Mouse (Mus musculus) left cerebral cortex, adult 9 months (tissue): ENCODE results near the gene Stt3b.

Experiments
- DNase-seq, 2 experiments: peaks; one replicate each; pipeline ENCODE4 v3.0.0; 2022; ENCODE audit warnings: low spot score in 2 of 2

Stt3b gene

DNA sequence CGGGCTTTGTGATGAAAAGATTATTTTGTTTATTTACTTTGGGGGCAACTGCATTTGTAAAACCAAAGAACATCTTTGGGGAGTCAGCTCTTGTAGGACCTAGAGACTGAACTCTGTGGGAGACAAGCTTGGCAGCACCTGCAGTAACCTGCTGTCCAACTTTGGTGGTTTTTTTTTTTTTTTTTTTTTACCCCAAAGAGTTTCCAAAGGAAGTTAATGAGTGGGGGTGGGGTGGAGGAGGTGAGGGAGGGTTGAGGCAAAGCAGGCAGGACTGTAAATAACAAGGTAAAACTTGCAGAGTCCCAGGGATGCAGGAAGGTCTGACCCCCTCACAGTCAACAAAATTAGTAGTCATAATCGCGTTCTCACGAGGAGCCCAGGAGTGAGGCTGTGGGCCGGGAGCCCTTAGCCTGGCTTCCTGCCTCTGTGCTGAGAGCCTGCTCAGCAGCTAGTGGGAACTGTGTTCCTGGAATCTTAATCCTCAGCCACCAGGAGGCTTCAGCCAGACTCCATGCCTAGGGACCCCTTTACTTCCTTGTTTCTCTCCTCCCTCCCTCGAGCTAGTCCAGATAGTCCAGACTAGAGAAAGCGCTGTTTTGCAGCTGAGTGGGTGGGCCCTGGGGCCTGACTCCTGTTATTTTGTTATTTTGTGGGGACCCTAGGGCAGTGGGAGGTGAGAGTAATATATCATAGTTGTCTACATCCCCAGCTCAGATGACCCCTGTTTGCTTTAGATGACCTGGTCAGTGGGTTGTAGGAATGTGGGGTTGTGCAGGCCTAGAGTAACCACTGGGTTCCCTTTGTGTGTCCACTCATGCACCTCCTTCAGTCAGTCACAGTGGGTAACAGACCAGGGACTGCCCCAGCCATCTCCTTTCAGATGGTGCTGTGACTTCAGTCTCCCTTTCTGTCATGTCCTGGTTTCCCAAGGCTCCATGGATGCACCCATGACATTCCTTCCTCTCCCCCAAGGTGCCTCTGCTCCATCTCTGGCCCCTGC is 95.3 kb downstream of the Stt3b start:
- DNase-seq, result no peak

DNA sequence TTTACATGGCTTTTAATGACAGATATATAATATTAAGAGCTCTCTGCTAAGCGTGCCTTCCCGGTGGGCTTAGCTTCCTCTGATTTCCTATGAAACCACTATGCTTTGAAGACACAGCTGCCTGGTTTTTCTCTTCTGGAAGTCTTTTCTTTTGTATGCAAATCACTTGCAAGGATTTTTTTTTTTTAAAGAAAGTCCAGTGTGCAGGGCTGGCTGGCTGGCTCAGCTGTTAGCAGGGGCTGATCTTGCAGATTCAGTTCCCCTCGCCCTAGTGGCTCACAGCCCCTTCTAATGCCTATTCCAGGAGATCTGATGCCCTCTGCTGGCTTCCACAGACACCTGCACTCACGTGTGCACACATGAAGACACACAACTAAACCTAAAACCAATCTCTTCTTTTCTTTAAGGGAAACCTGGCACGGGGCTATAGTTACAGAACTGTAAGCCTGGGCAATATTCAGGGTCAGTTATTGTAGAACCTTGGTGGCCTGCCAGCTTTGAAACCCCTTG is 96.4 kb downstream of the Stt3b start:
- no peak for DNase-seq

DNA sequence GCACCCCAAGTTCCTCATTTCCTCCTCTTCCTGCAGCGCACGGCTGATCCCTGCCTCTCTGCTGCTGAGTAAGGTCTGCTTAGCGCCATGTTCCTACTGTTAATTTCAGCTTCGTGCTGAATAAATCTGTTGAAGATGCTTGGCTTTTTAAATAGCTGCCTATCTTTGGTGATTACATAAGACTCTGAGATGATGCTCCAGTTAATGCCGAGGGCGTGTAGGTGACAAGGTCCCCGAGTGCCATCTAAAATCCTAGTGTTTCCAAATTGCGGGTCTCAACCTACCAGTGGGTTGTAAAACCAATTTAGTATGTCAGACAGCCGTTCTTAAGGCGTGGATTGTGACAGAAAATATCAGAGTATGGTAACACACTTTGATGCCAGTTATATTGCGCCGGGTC is 99.7 kb downstream of the Stt3b start:
- peak in 1 of 2 experiments; percentile 61 for DNase-seq

DNA sequence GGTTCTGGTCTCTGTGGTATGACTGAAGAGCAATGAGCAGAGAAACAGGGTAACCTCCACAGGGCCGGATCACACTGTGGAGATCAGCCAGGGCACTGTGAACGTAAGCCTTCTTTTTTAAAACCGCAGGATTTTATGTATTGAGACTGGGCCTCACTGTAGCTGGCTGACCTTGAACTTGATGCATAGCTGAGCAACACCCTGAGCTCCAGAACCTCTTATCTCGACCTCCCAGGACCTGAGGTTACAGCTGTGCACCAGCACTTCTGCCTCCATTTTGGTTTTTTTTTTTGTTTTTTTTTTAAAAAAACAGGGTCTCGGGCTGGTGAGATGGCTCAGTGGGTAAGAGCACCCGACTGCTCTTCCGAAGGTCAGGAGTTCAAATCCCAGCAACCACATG is 100.5 kb downstream of the Stt3b start:
- no peak for DNase-seq

DNA sequence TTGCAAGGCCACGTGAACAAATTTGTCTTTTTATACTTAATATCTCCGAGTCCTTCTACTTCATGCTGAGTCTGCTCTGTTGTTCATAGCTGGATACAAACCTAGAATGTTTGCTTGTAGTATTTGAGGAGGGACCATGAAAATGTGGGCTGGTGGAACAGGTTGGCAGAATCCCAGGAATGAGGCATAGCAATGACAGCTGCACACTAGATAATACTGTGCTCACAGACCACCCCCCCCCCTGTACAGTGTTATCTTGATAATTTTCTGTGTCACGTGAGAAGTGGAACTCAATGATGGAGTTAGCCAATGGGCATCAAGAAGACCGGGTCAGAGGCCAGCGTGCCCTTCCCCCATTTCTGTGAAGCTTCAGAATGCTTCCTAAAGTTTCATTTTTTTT is 104.0 kb downstream of the Stt3b start:
- DNase-seq, result no peak

DNA sequence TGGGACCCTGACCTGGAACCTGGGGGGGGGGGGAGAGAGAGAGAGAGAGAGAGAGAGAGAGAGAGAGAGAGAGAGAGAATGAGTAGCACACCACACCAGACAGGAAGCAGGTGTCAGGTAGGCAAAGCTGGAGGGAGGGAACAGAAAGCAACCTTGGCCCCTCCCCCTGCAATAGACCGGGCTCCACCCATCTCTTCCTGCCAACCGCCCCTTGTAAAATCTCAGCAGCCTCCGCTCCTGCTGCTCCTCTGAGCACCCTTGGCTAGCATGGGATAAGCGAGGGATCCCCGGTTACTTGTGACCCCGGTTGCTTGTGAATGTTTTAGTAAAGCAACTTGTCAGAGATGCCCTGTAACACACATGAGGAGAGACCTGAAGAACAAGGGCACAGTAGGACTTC is 104.7 kb downstream of the Stt3b start:
- DNase-seq, result no peak

DNA sequence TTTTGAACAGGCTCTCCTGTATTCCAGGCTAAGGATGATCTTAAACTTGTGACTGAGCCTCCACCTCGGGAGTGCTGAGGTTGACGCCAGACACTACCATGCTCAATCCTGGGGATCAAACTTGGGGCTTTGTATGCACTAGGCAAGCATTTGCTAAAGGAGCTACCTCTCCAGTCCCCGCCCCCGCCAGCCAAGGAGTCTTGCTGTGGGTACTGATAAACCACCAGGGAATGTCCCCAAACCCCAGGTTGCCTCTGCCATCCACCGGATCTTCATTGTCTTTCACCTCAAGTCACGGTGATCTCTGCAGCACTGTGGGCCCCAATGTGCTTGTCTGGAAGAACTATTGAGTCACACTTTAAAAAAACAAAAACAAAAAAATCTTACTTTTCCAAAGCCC is 107.1 kb downstream of the Stt3b start:
- DNase-seq, result no peak

DNA sequence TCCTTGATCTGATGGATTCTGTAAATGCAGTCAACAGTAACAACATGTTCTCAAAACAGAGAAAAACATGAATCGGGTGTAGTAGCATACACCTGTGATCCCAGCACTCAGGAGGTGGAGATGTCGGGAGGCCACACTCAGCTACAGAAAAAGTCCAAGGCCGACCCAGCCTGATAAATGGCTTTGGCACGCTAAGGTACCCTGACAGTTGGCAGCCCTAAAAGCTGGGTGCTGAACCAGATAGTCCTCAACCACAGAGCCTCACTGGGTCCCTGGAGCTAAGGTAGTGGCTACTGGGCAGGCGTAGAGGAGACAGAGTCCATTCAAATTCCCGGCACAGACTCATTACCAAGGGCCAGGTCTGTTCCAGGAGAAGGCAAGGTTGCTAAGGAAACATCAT is 109.0 kb downstream of the Stt3b start:
- DNase-seq, result no peak

DNA sequence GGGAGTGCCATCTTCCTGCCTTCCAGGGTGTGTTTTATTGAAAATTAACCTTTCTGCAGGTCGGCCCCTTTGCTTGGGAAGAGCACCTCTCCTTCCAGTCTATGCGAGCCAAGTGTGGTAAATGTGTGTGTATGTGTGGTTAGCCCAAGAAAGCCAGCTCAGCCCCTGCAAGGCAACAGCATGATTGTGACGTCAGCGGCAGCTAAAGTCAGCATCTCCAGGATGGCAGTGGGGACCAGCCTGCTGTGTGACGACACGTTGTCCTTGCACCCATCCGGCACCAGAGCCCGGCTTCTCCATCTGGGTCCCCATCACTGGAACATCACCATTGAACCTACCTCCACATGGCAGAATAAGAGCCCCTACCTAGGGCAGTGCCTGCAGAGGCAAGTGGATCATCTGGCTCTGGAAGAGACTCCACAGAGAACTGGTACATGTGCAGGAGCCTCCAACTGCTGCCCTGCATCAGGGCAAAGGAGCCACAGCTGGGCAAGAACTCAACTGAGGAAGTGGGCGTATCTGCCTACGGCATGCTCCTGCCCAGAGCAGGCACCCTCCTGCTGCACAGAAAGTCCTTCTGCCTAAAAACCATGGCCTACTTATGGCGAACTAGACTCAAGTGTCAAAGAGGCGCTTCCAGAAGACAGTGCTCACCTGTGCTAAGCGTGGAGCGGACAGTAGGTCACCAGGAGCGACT is 109.9 kb downstream of the Stt3b start:
- no peak for DNase-seq

DNA sequence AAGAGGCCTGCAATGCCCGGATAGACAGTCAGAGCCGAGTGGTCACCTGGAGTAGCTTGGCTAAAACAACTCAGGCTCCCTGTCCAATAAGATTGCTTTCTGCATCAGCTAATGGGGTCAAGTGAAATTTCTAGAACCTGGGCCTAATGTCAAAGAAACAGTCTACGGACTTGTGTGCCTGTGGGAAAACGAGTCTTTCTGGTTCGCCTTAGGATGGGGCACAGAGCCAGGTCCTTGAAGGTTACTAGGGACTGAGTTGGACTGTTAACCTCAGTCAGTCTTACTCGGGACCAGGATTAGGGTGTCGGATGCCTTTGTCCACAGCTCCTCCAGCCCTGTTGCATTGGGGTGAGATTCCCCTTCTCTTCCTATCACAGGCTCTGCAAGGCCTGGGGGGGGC is 113.1 kb downstream of the Stt3b start:
- DNase-seq, result no peak

DNA sequence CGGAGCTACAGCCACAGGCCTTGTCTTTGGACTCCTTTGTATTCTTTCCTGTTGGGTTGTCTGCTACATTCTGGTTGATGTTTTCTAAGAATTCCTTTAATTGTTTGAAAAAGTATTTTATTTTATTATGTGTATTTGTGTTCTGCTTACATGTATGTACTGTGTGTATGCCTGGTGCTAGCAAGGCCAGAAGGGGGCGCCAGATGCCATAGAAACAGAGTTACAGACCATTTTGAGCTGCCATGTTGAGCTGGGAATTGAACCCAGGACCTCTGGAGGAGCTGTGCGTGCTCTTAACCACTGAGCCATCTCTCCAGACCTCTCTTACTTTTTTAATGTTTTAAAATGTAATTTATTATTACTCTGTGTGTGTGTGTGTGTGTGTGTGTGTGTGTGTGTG is 117.3 kb downstream of the Stt3b start:
- DNase-seq, result no peak
